Mouse (Mus musculus) cerebellum, adult 2 months (tissue): ENCODE measurements at regions not wholly inside any gene's neighbourhood (a gene's known extent, or its start where the extent isn't known, plus 50 kb on each side); places are given as distances from the start of the nearest gene placed in this dataset.

Experiments
- CTCF ChIP-seq: fragments of 200-500 bp; IDR thresholded peaks from 2 replicates; pipeline ENCODE4 v1.5.1; 2011; ENCODE audit warnings: low read depth, mild to moderate bottlenecking, control low read depth, low read length, moderate library complexity, borderline replicate concordance; ENCODE audit not compliant: insufficient read depth
- POLR2A ChIP-seq: fragments of 200-500 bp; IDR thresholded peaks from 2 replicates; pipeline ENCODE4 v1.6.1; 2011; ENCODE audit warnings: low read length, control low read depth, borderline replicate concordance; ENCODE audit not compliant: insufficient read depth

DNA sequence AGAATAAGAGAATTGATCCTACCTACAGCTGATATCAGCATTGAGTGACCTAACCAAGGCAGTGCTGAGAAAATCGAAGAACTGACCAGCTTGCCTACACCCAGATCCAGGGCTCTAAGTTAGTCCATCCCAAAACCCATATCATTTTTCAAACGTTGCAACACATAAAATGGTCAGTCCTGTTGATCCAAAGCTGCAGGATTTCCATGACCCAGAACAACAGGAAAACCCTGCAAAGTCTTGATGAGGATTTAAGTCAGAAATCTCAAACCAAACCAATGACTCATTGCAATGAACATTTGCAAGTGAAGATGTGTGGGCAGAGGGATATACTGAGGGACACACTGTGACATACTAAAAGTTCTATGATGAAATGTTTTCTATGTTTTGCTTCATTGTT is 53.5 kb upstream of the Trabd2b start:
- TF ChIP-seq CTCF (no peak), POLR2A (no peak)
